Mouse (Mus musculus) CH12.LX (cell line): ENCODE measurements around the gene Tbpl1. TPM values are rescaled to one million over a fixed set of nuclear protein-coding genes. Genes with fewer than 3 reads are reported as not detected.

ENCODE experiments used
- DNase-seq: peaks from one replicate; pipeline ENCODE4 v3.0.0-alpha.2; 2013; ENCODE audit errors: extremely low read depth
- H3K27ac ChIP-seq: 2 replicates; pipeline ENCODE4 v1.5.1; 2012; ENCODE audit warnings: low read depth, mild to moderate bottlenecking, control low read depth, moderate library complexity; ENCODE audit not compliant: insufficient read depth
- H3K27me3 ChIP-seq: replicated peaks from 2 replicates; pipeline ENCODE3; 2012; ENCODE audit warnings: inconsistent platforms
- H3K36me3 ChIP-seq, 2 experiments: replicated peaks in 1 of 2; 2 replicates each; pipeline versions ENCODE3 to v1.6.1; 2012; ENCODE audit warnings: inconsistent platforms in 1 of 2, low read length in 1 of 2, mild to moderate bottlenecking in 1 of 2, mixed read lengths in 1 of 2, moderate library complexity in 1 of 2; ENCODE audit not compliant: control insufficient read depth in 1 of 2, insufficient read depth in 1 of 2
- H3K4me1 ChIP-seq, 2 experiments: 2 replicates each; pipeline ENCODE4 v1.6.1; 2012; ENCODE audit warnings: inconsistent platforms in 1 of 2, moderate library complexity in 1 of 2; ENCODE audit not compliant: insufficient read depth in 2 of 2, control insufficient read depth in 1 of 2
- H3K4me2 ChIP-seq: 2 replicates; pipeline ENCODE4 v1.6.1; 2012; ENCODE audit warnings: low read depth, mild to moderate bottlenecking, control low read depth; ENCODE audit not compliant: poor library complexity, insufficient read depth, severe bottlenecking
- H3K4me3 ChIP-seq, 3 experiments: fragments of 150-350 bp in 1 of 3; sonication (generic) in 1 of 3; replicated peaks in 1 of 3; 2 replicates each; pipeline versions ENCODE3 to v1.5.1; 2011 to 2012; ENCODE audit warnings: low read depth in 2 of 3, low read length in 2 of 3, mild to moderate bottlenecking in 2 of 3, moderate library complexity in 2 of 3, control low read depth in 1 of 3, improper control_type of control experiment in 1 of 3, inconsistent platforms in 1 of 3, mixed read lengths in 1 of 3; ENCODE audit not compliant: poor library complexity in 1 of 3
- H3K79me2 ChIP-seq: replicated peaks from 2 replicates; pipeline ENCODE4 v1.6.1; 2012; ENCODE audit warnings: mild to moderate bottlenecking, moderate library complexity; ENCODE audit not compliant: control insufficient read depth, poor library complexity, insufficient read depth, severe bottlenecking; ENCODE audit errors: extremely low read depth
- H3K9ac ChIP-seq: 2 replicates; pipeline ENCODE4 v1.6.1; 2012; ENCODE audit warnings: low read depth, mild to moderate bottlenecking, control low read depth, moderate library complexity; ENCODE audit not compliant: insufficient read depth
- H3K9me3 ChIP-seq: replicated peaks from 2 replicates; pipeline ENCODE3; 2012; ENCODE audit warnings: low read length, inconsistent platforms, mixed read lengths
- CTCF ChIP-seq, 2 experiments: IDR thresholded peaks in 1 of 2; conservative IDR thresholded peaks in 1 of 2; 2 replicates each; pipeline ENCODE4 v1.5.1; 2011 to 2012; ENCODE audit warnings: low read depth in 2 of 2, low read length in 2 of 2, improper control_type of control experiment in 1 of 2, inconsistent platforms in 1 of 2, mild to moderate bottlenecking in 1 of 2, moderate library complexity in 1 of 2
- EP300 ChIP-seq: IDR thresholded peaks from 2 replicates; pipeline ENCODE4 v1.6.1; 2011; ENCODE audit warnings: low read length, improper control_type of control experiment
- GABPA ChIP-seq: IDR thresholded peaks from 2 replicates; pipeline ENCODE4 v1.6.1; 2012; ENCODE audit warnings: low read depth, low read length, improper control_type of control experiment, inconsistent platforms; ENCODE audit not compliant: insufficient replicate concordance
- HCFC1 ChIP-seq: IDR thresholded peaks from 2 replicates; pipeline ENCODE4 v1.6.1; 2012; ENCODE audit warnings: low read depth, mild to moderate bottlenecking, inconsistent platforms, low read length, improper control_type of control experiment
- JUND ChIP-seq: conservative IDR thresholded peaks from 2 replicates; pipeline ENCODE4 v1.6.1; 2011; ENCODE audit warnings: low read depth, low read length, improper control_type of control experiment
- MAZ ChIP-seq: IDR thresholded peaks from 2 replicates; pipeline ENCODE4 v1.6.1; 2012; ENCODE audit warnings: low read depth, mild to moderate bottlenecking, inconsistent platforms, low read length, improper control_type of control experiment, moderate library complexity
- NELFE ChIP-seq: IDR thresholded peaks from 2 replicates; pipeline ENCODE4 v1.6.1; 2011; ENCODE audit warnings: low read depth, low read length, improper control_type of control experiment
- POLR2AphosphoS2 ChIP-seq: IDR thresholded peaks from 2 replicates; pipeline ENCODE4 v1.6.1; 2011; ENCODE audit warnings: low read depth, low read length, improper control_type of control experiment
- RAD21 ChIP-seq: IDR thresholded peaks from 2 replicates; pipeline ENCODE4 v1.6.1; 2011; ENCODE audit warnings: low read depth, mild to moderate bottlenecking, low read length, improper control_type of control experiment, moderate library complexity
- SMC3 ChIP-seq: IDR thresholded peaks from 2 replicates; pipeline ENCODE4 v1.6.1; 2011; ENCODE audit warnings: low read depth, low read length, improper control_type of control experiment
- USF1 ChIP-seq: IDR thresholded peaks from 2 replicates; pipeline ENCODE4 v1.6.1; 2014; ENCODE audit warnings: low read depth, mild to moderate bottlenecking, inconsistent platforms, low read length, improper control_type of control experiment
- USF2 ChIP-seq: conservative IDR thresholded peaks from 2 replicates; pipeline ENCODE4 v1.6.1; 2011; ENCODE audit warnings: low read depth, low read length, improper control_type of control experiment
- ZC3H11A ChIP-seq: IDR thresholded peaks from 2 replicates; pipeline ENCODE4 v1.6.1; 2012; ENCODE audit warnings: low read depth, mild to moderate bottlenecking, inconsistent platforms, low read length, improper control_type of control experiment
- ZKSCAN1 ChIP-seq: IDR thresholded peaks from 2 replicates; pipeline ENCODE4 v1.6.1; 2012; ENCODE audit warnings: low read depth, inconsistent platforms, low read length, improper control_type of control experiment, borderline replicate concordance
- ZMIZ1 ChIP-seq: IDR thresholded peaks from 2 replicates; pipeline ENCODE4 v1.6.1; 2012; ENCODE audit warnings: low read depth, mild to moderate bottlenecking, inconsistent platforms, low read length, improper control_type of control experiment
- dilution Hi-C: fragments of 300-500 bp; cut with MboI; formaldehyde crosslinking; loops from 2 replicates; pipeline ENCODE4 v1.14.3; 2020; ENCODE audit warnings: low sequenced_read_pairs; ENCODE audit not compliant: extremely low pct_unique_long_range_greater_than_20kb, extremely low pct_ligation_motif_present
- in situ Hi-C: fragments of 300-500 bp; cut with MboI; formaldehyde crosslinking; loops from 3 replicates; pipeline ENCODE4 v1.14.3; 2019; ENCODE audit warnings: low sequenced_read_pairs, low pct_ligation_motif_present, low pct_unique_long_range_greater_than_20kb, mixed read lengths
- polyA plus RNA-seq: library from polyadenylated mRNA; unstranded; fragments of >175 nt; gene quantifications from 2 replicates; pipeline ENCODE4 v1.2.1, GENCODE M21; 2012; ENCODE audit warnings: low read depth; ENCODE audit not compliant: insufficient read length
- total RNA-seq, 2 experiments: library from RNA; depleted of rRNA; stranded (reverse); fragments of 300-350 nt in 1 of 2; fragments of >200 nt in 1 of 2; gene quantifications; 2 replicates each; pipeline ENCODE4 v1.2.3; 2012 to 2014

Gene Tbpl1
- total and polyA plus RNA-seq, 3 experiments, result 34.6 to 54.6 (median 46.9) TPM

DNA sequence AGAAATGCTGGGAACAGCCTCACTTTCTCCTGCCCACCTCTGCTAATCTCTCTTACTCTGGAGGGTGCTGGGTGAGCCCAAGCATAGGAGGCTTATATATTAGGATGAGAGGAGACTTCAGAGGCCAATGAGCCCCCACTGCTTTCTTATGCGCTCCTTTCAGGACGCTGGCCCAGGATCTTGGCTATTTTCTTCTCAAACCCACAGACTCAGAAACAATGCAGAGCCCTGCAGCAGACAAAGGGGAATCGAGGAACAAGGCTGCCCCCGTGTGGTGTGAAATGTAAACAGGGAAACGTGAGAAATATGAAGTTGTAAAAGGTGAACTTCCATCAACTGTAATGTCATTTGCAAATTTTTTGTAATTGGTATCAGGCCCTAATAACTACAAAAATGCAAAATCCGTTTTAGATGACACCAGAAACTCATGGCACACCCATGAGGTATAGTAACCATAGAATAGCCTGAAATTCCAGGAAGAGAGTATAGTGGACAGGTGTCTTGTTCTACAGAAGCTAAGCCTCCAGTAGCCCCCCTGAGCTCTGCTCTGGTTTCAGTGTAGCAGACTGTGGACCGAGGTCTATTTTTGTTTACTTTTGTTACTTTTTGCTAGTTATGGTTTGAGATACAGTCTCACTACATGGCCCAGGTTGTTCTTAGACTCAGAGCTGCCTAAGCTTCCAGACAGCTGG, 44.4 kb upstream of the Tbpl1 start:
- dilution Hi-C loops (no loop called here), in situ Hi-C loops (loop anchor here (10.0 kb wide), 1 partner anchor 191 kb away; no protein-coding TSS in a partner anchor)
- Histone ChIP-seq H3K27ac (no peak overlapping the region), H3K27me3 (no peaks in the 10 kb centered on the region)
- TF ChIP-seq ZC3H11A (peak; percentile 36; the same call in 1 of the 2 replicates), ZKSCAN1 (no peak), CTCF (conservative IDR thresholded peaks at IDR 0.05 in 1 of 2, IDR thresholded peaks at IDR 0.05 in 1 of 2; ENCODE audit: low read depth in 2 of 2, low read length in 2 of 2) (peak in 1 of 2 experiments; percentile 76; a peak in 2 of 4 replicates), RAD21 (peak; percentile 74), SMC3 (peak; percentile 79), MAZ (no peak)
- TF ChIP-seq, all 38 proteins: peak for 4
- Histone ChIP-seq H3K36me3 (no peaks in the 10 kb centered on the region), H3K4me2 (no peak overlapping the region), H3K79me2 (no peaks in the 10 kb centered on the region), H3K9me3 (no peaks in the 10 kb centered on the region), H3K4me1 (no peaks in the 10 kb centered on the region; a peak in 1 of 4 replicates), H3K4me3 (no peak overlapping the region), H3K9ac (no peak overlapping the region)
- DNase-seq, result peak; percentile 50

DNA sequence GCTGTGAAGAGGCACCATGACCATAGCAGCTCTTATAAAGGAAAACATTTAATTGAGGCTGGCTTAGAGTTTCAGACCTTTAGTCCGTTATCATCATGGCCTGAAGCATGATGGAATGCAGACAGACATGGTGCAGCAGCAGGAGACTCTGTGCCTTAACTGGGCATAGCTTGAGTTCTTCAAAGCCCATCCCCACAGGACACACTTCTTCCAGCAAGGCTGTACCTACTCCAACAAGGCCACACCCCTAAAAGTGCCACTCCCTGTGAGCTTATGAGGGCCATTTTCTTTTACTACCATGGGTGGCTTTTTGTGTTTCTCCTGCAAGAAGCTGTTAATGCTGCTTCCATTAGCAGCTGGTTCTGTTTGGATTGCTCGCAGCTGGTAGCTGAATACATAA, 43.7 kb upstream of the Tbpl1 start:
- dilution Hi-C loops (no loop called here), in situ Hi-C loops (loop anchor here (10.0 kb wide), 1 partner anchor 191 kb away; no protein-coding TSS in a partner anchor)
- Histone ChIP-seq H3K27ac (no peak overlapping the region), H3K4me2 (no peak overlapping the region), H3K4me3 (no peak overlapping the region), H3K9me3 (no peaks in the 10 kb centered on the region)
- no peak for TF ChIP-seq CTCF (conservative IDR thresholded peaks at IDR 0.05 in 1 of 2, IDR thresholded peaks at IDR 0.05 in 1 of 2; ENCODE audit: low read depth in 2 of 2, low read length in 2 of 2)
- TF ChIP-seq, all 38 proteins: peak for 0
- Histone ChIP-seq H3K4me1 (no peaks in the 10 kb centered on the region; a peak in 1 of 4 replicates), H3K9ac (no peak overlapping the region), H3K79me2 (no peaks in the 10 kb centered on the region), H3K27me3 (no peaks in the 10 kb centered on the region), H3K36me3 (no peaks in the 10 kb centered on the region)
- DNase-seq, result no peak

DNA sequence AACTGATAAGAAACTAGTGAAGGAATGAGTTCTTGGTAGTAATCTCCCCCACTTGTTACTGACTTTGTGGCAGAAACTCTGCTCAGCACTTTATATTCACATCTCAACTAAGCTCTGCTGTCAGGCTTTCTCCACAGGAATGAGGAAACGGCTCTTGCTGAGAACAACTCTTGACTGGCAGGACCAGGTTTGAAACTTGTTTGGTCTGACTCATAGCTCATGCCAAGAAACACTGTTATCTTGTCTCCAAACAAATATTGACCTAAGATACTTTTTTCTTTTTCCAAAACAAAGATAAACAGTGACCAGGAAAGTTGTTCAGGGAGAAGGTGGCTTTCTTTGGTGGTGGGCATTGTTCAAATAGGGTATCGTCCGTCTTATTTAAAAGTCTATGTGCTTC, 42.9 kb upstream of the Tbpl1 start:
- Histone ChIP-seq H3K36me3 (no peaks in the 10 kb centered on the region), H3K4me2 (no peak overlapping the region), H3K9ac (no peak overlapping the region), H3K9me3 (no peaks in the 10 kb centered on the region), H3K4me3 (no peak overlapping the region), H3K27me3 (no peaks in the 10 kb centered on the region), H3K4me1 (no peaks in the 10 kb centered on the region; a peak in 1 of 4 replicates), H3K27ac (no peak overlapping the region), H3K79me2 (no peaks in the 10 kb centered on the region)
- no peak for DNase-seq
- in situ Hi-C loops, result loop anchor here (10.0 kb wide), 1 partner anchor 190 kb away; no protein-coding TSS in a partner anchor
- TF ChIP-seq JUND (no peak), USF2 (no peak), POLR2AphosphoS2 (no peak), HCFC1 (no peak), ZMIZ1 (no peak), USF1 (no peak), NELFE (no peak), EP300 (no peak), GABPA (no peak), ZKSCAN1 (no peak)
- dilution Hi-C loops, result no loop called here
